ENCODE assay signal across 13 mouse cellular contexts in genomic region chr4:142517478-142518455, GRCm38 (mm10).
DNase-seq lines count a peak whose midpoint lies in the region; TF ChIP-seq lines count a peak whose summit lies in the region.
"Had no signal": no experiment of that assay in that cellular context is flagged by ENCODE, and none has a peak within 500 bp of the region (broad histone marks: within the 10 kb centered on the region; RNA-seq: fewer than 3 reads in every experiment).

No protein-coding gene starts in this region.

- H3K27ac ChIP-seq in layer of hippocampus, adult 2 months = peak overlapping the region; percentile 14; the same call in 1 of the 2 replicates
- H3K27ac ChIP-seq: embryonic facial prominence, embryonic 12.5 days; kidney, embryonic 15.5 days; lung, embryonic 15.5 days had no signal

- DNase-seq in adrenal gland, postnatal 10 days = peak; percentile 15
- DNase-seq in adrenal gland, postnatal 4 days (ENCODE audit: low spot score in 2 of 2) = no peak
- DNase-seq in layer of hippocampus, adult 2 months (ENCODE audit: low spot score in 2 of 2) = peak; percentile 15 to 25
- no peak for DNase-seq in layer of hippocampus, postnatal 25 days (ENCODE audit: extremely low spot score in 1 of 2, low spot score in 1 of 2)
- DNase-seq in layer of hippocampus, postnatal 14 days (ENCODE audit: low spot score in 2 of 2) = peak; percentile 13 to 24
- DNase-seq in retina, adult 2 months (ENCODE audit: low read depth, low spot score) = peak; percentile 3
- DNase-seq in left cerebral cortex, adult 11 months (ENCODE audit: low spot score) = no peak
- no peak for DNase-seq in left cerebral cortex, adult 18-20 months (ENCODE audit: low spot score in 2 of 2)
- DNase-seq: heart, adult 18-20 months; liver had no signal

- no peak overlapping the region for H3K4me3 ChIP-seq in layer of hippocampus, adult 2 months
- H3K4me3 ChIP-seq: embryonic facial prominence, embryonic 12.5 days; kidney, embryonic 15.5 days; lung, embryonic 15.5 days had no signal

- no peak for TF ChIP-seq CTCF in layer of hippocampus, adult 2 months (conservative IDR thresholded peaks at IDR 0.05)

Comparison
In these comparisons a context has a peak if more than half of its experiments do, and no peak if none do; other contexts are left out.
1. DNase-seq: peak in adrenal gland, postnatal 10 days (single experiment), layer of hippocampus, adult 2 months (2 of 2), layer of hippocampus, postnatal 14 days (2 of 2) and retina, adult 2 months (single experiment); none in adrenal gland, postnatal 4 days (0 of 2), layer of hippocampus, postnatal 25 days (0 of 2), left cerebral cortex, adult 11 months (single experiment) and left cerebral cortex, adult 18-20 months (0 of 2).